Mouse (Mus musculus) mesoderm, embryonic 11.5 days (tissue): ENCODE results near the gene Prune2.
A peak's percentile ranks its signal among the peaks of the same experiment; 100 is the strongest.

Experiments used
- DNase-seq: peaks from one replicate; pipeline ENCODE4 v3.0.0-alpha.2; 2012; ENCODE audit warnings: low read depth, low spot score

Gene Prune2

DNA sequence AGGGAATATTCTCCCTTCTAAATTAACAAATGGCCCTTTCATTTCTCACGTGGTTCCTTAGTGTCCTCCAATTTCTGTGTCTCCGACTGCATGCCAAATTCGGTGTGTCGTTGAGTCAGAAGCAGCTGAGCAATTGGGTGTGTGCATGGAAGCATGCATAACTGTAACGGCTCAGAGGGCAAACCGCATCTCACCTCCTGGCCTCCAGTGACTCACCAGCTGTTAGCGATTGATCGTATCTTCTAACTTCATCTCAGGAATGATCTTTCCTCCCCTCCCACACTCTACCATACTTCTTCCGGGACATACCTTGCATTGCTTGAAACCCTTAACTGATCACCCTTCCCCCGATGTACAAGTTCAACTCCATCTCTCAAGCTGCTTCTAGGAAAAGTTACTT, 300.9 kb downstream of the Prune2 start:
- DNase-seq, result no peak

DNA sequence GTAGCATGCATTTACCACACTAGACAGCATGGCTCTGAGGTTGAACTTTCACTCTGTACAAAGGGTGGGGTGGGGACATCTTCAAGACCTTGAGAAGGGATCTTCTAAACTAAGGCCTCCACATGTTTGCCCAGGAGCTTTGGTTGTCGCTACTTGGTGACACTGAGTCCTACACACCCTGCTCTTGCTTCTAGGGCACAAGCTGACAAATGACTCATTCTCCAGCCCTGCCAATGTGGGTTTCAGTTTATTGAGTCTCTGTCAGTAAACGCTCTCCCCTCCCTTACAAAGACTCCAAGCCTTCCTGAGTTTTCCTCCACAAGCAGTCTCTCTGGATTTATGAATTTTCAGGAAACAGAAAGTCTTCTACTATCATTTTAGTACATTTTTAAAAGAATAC, 307.3 kb downstream of the Prune2 start:
- DNase-seq, result no peak

- DNase-seq, result no peak
Observed at GRCm38 (mm10) chr19:17263679-17264370, 307.9 kb downstream of the Prune2 start.

- no peak for DNase-seq
Observed at GRCm38 (mm10) chr19:17264481-17265196, 308.7 kb downstream of the Prune2 start.

- DNase-seq, result no peak
Observed at GRCm38 (mm10) chr19:17268669-17269068, 312.8 kb downstream of the Prune2 start.

DNA sequence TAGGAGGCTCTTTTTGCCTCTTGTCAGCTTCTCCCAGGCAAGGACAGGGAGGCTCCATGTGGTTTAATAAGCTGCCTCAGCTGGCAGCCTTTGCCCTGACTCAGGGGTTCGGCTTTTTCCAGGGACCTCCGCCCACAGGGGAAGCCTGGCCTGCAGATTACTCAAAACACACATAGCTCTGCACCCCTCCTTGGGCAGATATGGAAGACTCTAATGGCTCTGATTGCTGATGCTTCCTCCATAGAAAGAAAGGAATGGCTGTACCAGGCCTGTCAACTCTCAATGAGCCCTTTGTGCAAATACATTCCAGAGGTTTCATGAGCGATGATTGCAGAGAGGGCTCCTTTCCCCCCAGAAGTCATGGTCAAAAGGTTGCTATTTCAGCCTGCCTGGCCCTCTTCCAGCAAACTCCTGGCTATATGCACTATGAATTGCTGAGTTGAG, 315.3 kb downstream of the Prune2 start:
- DNase-seq, result peak; percentile 76

DNA sequence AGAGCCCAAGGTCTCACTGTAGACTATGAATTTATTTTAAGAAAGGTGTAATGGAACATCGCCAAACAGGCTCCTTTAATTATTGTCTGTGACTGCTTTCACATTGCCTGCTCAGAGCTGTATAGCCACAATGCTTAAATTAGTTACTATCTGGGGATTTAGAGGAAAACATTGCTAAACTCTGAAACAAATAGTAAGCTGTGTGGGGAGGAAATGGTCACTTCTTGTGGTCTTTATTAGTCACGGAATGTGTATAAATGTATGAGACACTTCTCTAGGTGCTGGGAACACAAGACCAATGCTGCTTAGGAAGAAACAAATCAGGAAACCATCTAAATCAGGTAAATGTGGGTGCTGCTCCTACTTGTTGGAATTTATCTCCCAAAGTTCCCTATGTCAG, 317.1 kb downstream of the Prune2 start:
- no peak for DNase-seq
